Mouse (Mus musculus) thymus, postnatal 14 days (tissue): ENCODE data around the gene Gm21797.
"Not testable (repeated sequence)": the region's sequence is repeated elsewhere in the genome, so short reads cannot be mapped to it uniquely, and the experiment has no call there.

Experiments
- DNase-seq: peaks from one replicate; pipeline ENCODE4 v3.0.0; 2021

Gene Gm21797

DNA sequence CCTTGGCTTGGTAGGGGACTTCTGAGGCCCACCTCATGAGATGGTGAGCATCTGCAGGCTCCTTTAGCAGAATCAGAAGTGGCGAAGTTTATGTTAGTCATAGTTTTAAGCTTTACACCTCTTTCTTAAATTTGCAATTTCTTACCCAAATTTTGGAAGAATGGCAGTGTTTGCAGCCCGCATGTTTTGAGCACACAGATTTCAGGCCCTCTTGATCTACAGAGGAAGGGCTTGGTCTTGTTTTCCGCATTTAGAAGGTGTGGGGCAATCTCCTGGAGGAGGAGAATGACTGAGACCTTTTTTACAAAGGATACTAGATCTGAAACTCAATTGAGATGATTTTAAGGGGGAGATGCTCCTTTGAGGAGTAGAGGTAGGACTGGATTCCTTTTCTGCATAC is at the start of gene Gm21797:
Gm21797 (minus strand) TSS at position 101 of the 400 bp plus-strand sequence.
- DNase-seq: not testable (repeated sequence)

DNA sequence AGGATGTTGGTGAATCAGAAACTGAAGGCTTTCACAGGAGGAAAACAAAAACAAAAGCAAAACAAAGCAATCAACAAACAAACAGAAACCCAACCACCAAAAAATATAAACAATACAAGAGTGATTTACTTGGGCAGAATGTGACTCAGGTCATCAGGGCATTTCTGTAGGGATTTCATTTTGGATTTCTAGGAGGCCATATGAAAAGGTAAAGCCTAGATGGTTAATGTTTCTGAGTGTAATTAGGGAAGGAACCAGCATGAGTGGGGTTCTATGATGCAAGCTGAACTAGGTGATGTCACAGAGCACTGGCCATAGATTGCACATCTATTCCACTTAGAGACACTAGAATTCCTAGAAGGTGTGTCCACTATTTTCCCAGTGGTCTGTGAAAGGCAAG is 29.0 kb upstream of the Gm21797 start, which contains the start of gene Gm20795:
Gm20795 (plus strand) TSS at position 301 of the 400 bp plus-strand sequence.
- DNase-seq: not testable (repeated sequence)
